Mouse (Mus musculus): ENCODE measurements around the gene Tmem191c.

Tmem191c gene

DNA sequence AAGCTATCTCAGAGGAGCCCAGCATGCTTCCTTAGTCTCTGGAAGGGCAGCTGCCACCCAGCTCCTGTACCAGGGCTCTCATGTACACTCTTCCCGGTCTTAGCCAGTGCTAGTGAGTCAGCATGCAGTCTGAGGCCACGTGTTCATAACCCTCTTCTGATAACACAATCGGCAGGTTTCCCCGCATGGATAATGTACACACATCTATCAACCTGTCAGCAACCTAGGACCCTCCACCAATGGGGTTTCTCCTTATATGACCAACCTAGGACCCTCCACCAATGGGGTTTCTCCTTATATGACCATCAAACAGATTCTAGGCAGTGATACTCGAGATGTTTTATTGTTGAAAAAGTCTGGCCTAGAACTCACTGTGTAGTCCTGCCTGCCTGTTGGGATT lies 7.9 kb upstream of the Tmem191c start:
- no peak for DNase-seq

DNA sequence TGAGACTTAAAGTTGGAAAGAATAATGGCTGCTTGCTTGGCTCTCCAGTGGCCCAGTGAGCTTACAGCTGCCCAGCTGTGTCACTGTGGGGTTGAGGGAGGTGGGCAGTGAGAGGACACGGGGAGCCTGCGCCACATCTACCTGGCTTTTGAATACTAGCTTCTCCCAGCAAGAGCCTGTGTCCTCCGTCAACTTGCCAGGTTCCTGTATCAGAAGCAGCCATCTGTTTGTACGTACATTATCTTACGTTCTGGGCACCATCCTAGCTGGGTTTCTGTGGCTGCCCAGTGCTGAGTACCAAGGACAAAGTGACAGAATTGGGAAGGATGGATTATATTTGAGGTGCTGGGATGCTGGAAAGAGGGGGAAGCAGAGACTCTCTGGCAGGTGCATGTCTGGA lies 6.0 kb upstream of the Tmem191c start:
- no peak for DNase-seq

DNA sequence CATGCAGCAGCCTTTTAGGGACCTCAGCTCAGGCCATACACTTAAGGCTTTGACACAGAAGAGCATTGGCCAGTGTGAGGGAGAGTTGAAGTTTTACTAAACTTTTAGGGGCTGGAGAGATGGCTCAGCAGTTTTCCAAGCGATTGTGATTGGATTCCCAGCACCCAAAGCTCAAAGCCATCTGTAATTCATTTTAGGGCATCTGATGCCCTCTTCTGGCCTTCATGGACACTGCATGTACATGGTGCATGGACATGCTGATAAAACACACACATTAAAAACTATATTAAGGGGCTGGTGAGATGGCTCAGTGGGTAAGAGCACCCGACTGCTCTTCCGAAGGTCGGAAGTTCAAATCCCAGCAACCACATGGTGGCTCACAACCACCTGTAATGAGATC lies 4.8 kb upstream of the Tmem191c start:
- DNase-seq = peak; percentile 62

DNA sequence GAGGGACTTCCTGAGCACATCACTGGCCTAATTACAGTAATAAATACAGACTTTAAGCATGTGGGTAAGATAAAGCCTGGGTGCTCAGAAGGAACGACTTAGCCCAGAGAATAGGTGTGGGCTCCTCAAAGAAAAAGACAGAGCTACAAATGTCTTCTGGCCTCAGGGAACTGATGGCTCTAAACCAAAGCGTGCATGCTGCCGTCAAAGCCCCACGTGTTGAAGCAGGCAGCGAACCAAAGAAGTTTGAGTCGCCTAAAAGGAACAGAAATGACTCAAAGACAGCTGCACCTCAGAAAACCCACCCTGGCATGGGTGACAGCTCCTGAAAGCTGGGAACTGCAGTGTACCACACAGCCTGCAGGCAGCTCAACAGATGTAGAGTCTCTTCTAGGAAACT lies 4.0 kb upstream of the Tmem191c start:
- no peak for DNase-seq

DNA sequence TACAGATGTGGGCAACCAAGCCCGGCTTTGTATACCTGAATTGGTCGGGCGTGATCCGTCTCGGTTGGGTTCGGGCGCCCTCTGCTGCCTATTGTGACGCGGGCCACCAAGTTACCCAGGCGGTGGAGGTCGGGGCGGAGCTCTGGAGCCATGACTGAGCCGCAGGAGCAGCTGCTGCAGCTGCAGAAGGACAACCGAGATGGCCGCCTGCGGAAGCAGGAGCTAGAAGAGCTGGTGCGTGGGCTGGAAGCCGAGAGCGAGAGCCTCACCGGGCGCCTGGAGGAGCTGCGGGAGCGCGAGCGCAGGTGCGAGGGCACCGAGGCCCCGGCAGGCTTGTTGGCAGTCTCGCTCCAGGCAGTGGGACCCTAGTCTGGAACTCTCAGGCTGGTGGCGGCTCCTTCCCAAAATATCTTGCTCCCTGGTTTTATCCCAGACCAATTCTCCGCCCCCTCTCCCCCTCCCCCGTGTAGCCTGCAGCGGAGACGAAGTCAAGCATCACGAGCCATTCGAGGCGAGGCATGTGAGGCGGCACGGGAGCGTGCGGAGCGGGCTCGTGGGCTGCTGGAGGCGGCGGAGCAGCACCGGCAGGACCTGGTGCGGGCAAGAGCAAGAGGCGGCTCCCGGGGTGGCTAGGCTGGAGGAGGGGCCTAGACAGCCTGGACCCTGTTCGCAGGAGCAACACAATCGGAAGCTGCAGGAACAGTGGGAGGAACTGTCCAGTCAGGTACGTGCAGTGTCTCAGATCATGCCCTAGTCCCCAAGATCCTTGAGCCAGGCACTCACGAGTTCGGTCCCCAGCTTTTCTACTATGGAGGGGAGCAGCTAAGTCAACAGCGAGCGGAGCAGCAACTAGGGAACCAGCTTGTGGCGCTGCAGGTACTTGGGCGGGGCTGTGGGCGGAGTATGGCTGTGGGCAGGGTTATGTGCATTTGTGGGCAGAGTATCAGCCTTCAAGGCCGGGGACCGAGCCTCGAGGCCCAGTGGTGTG lies 581 bp downstream of the Tmem191c start:
- DNase-seq = peak; percentile 96

DNA sequence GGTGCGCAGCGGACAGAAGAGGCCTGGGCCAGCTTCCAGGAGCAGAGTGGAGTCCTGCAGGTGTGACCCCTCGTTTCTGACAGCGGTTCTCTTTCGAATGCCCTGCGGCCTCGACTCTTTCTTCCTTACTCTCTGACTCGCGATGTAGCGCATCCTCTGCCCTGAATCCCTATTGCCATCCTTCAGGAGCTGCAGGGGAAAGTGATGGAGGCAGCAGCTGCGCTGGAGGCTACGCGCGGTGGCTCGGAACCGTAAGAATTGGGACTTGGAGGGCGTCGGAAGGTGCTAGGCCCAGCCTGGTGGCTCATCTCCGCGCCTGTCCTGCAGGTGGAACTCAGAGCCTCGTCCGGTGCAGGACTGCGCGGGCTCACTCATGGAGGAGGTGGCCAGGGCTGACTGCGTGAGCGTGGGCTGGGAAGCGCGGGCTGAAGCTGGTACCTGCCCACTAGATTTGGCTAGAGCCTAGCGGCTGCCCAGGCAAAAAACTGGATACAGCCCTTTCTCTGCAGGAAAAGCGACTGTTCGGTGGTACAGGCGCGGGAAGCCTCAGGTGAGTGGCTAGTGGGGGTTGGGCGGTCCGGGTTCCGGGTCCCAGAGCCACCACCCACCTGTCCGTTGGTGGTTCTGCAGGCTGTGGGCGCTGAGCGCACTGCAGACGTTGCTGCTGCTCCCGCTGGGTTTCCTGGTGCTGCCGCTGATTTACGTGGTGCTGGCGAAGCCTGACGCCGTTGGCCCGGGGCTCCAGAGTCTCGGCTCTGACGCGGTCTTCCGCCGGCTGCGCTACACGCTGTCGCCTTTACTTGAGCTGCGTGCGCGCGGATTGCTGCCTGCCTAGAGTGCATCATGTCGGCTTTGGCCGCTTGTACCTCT lies 1.7 kb downstream of the Tmem191c start:
- DNase-seq = peak; percentile 39

DNA sequence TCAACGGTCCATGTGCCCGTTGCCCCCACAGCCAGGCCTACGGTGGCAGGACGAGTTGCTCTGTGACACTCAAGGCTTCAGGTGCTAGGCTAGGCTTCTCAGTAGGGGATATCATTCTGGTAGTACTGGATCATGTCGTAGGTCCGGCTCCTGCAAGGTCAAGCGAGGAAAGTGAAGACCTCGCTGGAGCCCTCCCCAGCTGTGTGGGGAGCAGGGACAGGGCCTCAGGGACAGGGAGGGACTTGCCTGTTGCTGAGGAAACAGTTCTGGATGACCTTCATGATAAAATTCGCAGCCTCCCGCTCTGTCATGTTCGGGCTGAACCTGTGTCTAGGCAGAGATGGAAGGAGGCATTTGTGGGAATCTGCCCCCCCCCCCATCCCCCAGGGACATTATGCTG lies 4.6 kb downstream of the Tmem191c start:
- no peak for DNase-seq

DNA sequence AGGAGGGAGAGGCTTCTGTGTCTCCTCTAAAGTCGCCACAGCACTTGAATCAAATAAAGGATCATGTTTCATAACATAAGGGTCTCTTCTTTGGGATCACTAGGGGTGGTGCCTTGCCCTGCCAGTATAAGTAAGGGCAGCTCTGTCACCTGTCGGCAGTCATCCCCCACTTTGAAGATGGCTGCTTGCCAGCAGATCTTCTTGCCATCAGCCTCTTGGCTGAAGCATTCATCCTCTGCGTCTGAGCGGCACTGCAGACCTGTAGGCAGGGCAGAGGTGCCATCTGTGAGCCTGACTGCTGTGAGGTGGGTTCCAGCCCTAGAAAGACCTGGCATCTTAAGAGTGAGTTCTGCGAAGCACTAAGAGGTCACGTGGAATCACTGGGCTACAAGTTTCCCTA lies 7.3 kb downstream of the Tmem191c start:
- no peak for DNase-seq

DNA sequence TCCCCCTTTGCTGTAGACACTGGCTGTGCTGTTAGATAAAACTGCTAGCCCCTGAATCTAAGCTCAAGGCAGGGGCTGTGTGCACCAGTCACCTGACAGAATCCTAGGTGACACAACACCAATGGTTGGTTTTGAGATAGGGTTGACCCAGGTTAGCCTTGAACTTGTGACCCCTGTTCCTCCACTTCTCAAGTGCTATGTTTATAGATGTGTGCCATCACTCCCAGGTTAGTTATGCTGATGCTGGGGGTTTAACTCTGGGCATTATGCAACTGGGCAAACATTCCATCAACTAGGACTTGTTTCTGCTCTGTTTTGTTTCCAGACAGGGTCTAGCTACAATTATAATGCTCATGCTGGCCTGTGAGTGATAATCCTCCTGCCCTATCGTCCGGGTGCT lies 11.2 kb downstream of the Tmem191c start:
- DNase-seq = no peak

DNA sequence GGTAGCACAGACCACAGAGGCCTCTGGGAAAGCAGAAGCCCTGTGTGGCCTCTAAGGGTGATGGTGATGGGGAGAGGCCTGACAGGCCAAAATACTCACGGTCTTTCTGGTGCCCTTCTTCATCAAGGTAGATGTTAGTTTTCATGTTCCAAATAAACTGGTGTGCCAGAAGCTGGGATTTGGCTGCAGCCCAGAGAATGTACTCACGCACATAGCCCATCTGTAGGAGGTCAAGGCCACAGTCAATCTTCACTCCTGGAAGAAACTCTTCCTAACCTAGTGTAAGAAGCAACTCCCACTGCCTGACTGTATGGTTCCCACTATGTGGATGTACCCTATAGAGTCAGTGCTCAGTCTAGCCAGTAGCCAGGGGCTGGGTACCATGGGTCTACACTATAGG lies 15.1 kb downstream of the Tmem191c start:
- DNase-seq = no peak

DNA sequence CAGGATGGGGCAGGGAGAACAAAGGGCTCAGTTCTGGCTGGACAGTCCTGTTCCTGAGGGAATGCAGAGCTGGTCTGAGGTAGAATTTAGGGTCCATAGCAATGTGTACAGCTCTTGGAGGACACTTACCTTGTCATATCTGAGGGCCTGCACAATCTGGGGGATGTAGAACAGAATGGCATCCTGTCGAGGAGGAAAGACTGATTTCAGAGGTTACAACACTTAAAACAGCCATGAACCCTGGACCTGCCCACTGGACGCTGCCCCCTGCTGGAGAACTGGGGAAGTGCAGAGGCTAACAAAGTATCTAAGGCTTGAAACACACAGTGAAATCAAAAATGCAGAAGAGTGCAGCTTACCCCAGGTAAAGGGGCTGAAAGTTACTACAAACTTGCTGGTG lies 16.9 kb downstream of the Tmem191c start:
- peak; percentile 78 for DNase-seq

DNA sequence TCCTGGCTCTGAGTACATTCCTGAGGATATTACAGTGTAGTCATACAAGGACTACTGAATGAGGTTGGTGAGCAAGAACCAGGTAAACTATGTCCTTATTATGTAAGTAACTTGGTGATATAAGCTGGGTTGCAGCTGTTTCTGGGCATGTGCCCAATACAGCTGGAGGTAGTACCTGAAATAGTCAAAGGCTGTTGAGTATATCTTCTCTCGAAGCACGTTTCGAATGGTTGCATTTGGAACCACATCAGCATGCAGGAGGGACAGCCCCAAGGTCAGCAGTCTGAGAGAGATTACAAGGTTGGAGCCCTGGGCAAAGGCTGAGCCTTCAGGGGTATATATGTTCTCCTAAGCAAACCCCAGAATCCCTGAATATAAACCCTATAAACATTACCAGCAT lies 24.9 kb downstream of the Tmem191c start:
- DNase-seq = no peak

DNA sequence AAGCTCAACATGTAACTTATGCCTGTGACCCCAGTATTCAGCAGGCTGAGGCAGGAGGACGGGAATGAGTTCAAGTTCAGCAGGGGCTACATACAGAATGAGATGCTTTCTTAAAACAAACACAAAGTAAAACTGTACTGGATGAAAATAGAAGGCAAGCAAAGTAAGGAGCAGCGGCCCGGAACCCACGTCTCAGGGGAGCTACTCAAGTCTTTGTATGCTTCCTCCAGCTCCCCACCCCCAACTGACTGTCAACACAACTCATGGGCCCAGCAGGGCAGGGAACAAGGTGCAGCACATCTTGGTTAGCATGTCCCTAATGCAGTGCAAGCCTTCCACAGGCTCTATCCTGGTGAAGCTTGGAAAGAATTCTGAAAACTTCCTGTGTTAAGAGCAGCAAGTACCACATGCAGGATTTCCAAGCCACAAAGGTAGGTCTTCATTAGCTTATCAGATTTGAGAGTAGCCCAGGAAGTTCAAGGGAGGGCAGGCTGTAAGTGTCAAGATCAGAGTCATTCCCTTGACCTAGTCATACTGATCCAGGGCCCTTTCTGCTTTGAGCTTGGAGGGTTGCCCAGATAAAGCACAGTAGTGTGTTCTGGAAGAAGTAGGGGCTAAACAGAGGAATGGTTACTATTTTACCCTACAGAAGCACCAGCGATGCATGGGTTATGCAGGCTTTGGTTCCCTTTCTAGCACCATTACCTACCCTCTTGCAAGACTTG lies 27.8 kb downstream of the Tmem191c start:
- DNase-seq = no peak

DNA sequence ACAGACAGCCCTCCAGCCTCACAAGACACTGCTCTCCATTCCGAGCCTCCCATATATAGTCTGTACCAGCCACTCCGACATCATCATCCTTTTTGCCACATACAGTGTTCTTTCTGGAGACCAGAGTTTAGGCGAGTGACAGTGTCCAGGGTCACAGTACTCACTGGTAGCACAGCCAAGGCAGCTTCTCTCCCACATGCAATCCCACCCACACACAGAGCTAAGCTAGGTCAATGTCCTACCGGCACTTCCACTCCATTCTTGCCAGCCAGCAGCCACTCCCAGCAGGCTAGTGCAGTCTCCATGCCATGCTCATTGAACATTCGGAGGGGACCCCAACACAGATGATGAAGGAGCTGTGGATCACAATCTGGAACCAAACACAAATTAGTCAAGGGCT lies 31.6 kb downstream of the Tmem191c start:
- DNase-seq = no peak

DNA sequence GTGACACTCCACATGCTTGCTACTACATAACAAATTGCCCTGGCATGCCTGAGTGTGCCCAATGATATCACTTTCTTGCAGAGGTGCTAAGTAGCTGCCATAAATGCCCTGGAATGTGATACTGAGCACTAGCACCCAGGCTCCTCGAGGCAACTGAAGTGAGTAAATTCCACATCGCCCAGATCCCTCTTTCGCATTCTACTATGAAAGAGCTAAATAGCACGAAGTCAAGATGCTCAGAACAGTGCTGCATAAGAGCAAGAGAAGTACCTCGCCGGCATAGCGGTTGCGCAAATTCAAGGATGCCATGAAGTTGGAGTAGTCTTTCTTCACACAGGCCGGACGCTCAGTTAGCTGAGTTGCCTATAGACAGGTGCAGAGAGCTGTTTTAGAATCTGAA lies 33.2 kb downstream of the Tmem191c start:
- peak; percentile 24 for DNase-seq

DNA sequence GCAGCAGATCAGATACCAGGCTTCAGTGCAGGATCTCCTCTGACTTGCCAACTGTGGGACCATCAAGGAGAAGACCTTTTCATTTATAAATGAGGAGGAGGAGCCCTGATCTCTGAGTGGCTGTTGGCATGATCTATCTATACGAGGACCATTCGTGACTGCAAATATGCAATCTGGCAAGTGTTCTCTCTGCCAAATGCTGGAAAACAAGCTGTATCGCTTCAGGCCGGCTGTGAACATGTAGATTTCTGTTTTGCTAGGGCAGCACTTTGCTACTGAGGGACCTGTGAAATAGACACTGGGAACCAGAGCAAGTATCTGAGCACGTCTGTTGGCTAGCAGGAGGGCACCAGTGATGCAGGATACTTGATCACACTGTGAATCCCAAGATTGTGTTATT lies 36.7 kb downstream of the Tmem191c start:
- DNase-seq = no peak

DNA sequence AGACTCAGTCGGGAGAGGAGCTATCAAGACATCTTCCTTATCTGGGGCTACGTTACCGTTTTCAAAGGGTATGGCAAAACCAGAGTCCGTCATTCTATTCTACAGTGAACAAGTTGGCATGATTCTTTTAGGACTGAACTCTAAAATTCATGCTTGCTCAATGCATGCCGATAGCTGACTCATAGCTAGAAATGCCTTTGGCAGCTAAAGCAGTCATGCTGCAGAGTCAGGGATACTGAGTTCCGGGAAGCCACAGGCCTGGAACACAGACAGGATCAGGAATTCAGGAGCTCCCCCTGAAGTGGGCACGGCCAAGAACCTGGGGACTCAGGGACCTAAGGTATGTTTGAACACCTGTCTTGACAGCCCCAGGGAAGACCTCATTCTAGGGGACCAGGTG lies 40.7 kb downstream of the Tmem191c start:
- no peak for DNase-seq

DNA sequence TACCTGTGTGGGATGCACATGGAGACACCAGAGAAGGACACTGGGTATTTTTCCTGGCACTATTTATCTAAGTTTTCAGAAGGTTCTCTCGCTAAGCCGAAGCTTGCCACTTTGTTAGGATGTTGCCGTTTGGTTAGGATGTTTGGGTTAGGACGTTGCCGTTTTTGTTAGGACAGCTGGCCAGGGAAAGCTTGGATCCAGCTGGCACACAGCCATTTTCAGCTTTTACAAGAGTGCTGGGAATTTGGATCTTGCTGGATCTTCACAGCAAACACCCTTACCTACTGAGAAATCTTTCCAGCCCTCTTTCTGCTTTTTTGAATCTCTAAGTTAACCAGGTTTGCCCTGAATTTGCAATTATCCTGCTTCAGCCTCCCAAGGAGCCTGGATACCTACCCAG lies 45.6 kb downstream of the Tmem191c start:
- peak; percentile 39 for DNase-seq

DNA sequence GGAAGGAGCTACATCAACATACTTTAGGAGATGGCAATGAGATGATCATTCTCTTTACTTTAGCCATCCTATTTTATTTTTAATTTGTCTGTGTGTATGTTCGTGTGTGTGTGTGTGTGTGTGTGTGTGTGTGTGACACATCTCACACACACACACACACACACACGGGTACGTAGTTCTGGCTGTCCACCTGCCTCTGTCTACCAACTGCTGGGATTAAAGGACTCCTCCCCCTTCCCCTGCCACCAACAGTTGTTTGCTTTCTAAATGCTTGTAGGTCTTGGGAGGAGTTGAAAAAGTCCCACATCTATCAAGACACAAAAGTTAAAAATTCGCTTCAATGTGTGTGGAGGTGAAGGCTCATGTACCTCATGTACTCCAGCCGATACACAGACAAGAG lies 48.9 kb downstream of the Tmem191c start:
- no peak for DNase-seq

DNA sequence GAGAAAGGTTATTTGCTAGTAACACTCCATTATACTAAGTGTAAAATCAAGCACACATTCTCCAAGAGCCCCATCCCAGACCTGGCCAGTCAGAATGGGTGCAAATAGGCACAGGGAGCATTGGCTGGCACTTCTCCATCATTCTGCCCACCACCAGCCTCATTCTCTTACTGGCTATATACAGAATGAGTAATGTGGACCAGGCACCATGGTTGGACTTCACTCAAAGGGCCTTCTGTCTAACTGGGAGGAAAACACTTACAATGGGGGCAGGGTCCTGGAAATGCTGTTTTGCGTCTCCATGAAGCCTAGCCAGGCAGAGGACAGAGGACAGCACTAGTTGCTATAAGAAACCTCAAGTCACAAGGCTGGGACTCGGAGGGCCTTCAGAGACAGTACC lies 50.2 kb downstream of the Tmem191c start:
- no peak for DNase-seq

DNA sequence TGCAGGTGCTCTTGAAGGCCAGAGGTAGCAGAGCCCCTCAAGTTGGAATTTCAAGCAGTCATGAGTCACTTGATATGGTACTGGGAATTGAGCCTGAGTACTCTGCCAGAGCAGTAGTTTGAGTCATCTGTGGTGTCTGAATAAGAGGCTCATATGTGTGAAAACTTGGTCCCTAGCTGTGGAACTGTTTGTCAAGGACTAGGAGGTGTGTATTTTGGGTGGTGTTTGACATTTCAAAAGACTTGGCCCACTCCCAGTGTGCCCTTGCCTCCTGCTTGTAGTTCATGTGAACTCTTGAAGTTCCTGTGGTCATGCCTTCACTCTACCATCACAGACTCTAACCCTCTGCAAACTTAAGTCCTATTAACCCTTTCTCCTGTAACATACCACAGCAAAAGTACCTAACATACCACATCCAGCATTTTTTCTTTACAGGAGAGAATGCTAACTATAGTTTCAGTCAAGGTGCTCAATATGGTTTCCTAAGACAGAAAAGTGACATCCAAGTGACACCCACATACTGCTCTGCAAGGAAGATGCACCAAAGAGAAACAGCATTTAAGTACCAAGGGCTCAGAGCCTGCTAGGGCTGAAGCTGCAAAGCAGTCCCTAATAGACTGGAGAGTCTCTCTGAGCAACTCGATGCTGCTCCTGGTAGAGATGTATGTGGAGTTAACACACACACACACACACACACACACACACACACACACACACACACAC lies 54.1 kb downstream of the Tmem191c start:
- no peak for DNase-seq

DNA sequence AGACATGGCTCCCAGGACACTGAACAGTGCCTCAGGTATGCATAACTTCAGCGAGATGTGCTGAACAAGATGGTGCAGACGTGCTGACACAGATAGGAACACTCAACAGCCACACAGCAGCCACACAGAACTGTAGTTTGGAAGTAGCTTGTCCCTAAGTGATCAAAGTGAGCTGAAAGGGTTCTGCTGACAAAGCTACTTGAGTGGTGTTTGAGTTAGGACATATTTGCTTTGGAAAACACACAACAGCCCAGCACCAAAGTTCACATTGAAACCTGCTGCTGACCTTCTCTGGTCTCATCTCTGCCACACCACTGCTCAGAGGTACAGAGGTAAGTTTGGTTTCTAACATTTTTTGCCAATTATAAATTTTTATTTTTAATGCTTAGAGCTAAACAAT lies 55.2 kb downstream of the Tmem191c start, which contains the start of gene Serpind1:
Serpind1 (plus strand) TSS at position 256 of the 400 bp plus-strand sequence.
- no peak for DNase-seq

Measured in lung, postnatal 10 days (tissue).